Mouse (Mus musculus) kidney, adult 2 months (tissue): ENCODE data around the gene Actr6. TPM values are rescaled to one million over a fixed set of nuclear protein-coding genes. Genes with fewer than 3 reads are reported as not detected.

ENCODE experiments used
- DNase-seq: peaks from one replicate; pipeline ENCODE4 v3.0.0; 2021
- H3K27ac ChIP-seq: fragments of 200-500 bp; 2 replicates; pipeline ENCODE4 v1.5.1; 2012; ENCODE audit warnings: low read depth, low read length, control low read depth, inconsistent platforms; ENCODE audit not compliant: insufficient read depth
- H3K27me3 ChIP-seq: fragments of 200-500 bp; replicated peaks from 2 replicates; pipeline ENCODE4 v1.6.1; 2012; ENCODE audit warnings: mild to moderate bottlenecking, moderate library complexity, low read length, inconsistent platforms; ENCODE audit not compliant: control insufficient read depth, insufficient read depth
- H3K36me3 ChIP-seq: fragments of 200-500 bp; 2 replicates; pipeline ENCODE4 v1.6.1; 2012; ENCODE audit warnings: mild to moderate bottlenecking, moderate library complexity, low read length, inconsistent platforms; ENCODE audit not compliant: control insufficient read depth, insufficient read depth
- H3K4me1 ChIP-seq: fragments of 200-500 bp; 2 replicates; pipeline ENCODE4 v1.6.1; 2011; ENCODE audit warnings: low read length; ENCODE audit not compliant: control insufficient read depth, insufficient read depth
- H3K4me3 ChIP-seq: fragments of 200-500 bp; 2 replicates; pipeline ENCODE4 v1.5.1; 2011; ENCODE audit warnings: mild to moderate bottlenecking, low read depth, low read length, control low read depth; ENCODE audit not compliant: insufficient read depth
- CTCF ChIP-seq: fragments of 200-500 bp; conservative IDR thresholded peaks from 2 replicates; pipeline ENCODE4 v1.5.1; 2011; ENCODE audit warnings: low read depth, mild to moderate bottlenecking, control low read depth, low read length, moderate library complexity, mixed read lengths; ENCODE audit not compliant: insufficient read depth, insufficient read length
- POLR2A ChIP-seq: fragments of 200-500 bp; IDR thresholded peaks from one replicate; pipeline ENCODE4 v1.6.1; 2011; ENCODE audit warnings: low read depth, low read length, control low read depth
- WGBS: fragments of 180-500 bp; shearing (Covaris S2); methylation state at CpG from one replicate; pipeline ENCODE4 v1.1.7; 2018; 5-methylcytosine and 5-hydroxymethylcytosine counted together
- polyA plus RNA-seq: library from polyadenylated mRNA; depleted of rRNA; stranded (reverse); fragments of >200 nt; gene quantifications from 2 replicates; pipeline ENCODE4 v1.2.3, GENCODE M21; 2012; rRNA removed

Actr6 gene
- polyA plus RNA-seq, 1 experiment: 3.0 TPM

DNA sequence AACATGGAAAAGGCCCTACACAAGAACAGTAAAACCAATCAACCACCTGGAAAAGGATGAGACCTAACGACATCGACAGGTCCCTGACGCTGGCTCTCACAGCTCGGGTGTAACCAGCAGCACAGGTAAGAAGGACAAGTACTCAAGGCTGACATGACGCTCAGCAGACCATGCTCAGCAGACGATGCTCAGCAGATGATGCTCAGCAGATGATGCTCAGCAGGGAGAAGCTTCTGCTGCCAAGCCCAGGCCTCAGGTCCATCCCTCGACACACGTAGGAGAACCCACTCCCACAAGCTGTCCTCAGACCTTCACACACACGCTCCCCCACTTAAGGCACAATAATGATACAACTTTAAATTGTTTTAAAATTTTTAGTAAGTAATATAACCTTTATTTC is 66.4 kb downstream of the Actr6 start:
- no peak for TF ChIP-seq POLR2A
- no peak for TF ChIP-seq CTCF
- no peaks in the 10 kb centered on the region for H3K4me1 ChIP-seq
- H3K4me3 ChIP-seq: no peak overlapping the region
- H3K27me3 ChIP-seq: no peaks in the 10 kb centered on the region
- H3K36me3 ChIP-seq: peaks cover 3% of the 10 kb centered on the region
- H3K27ac ChIP-seq: no peak overlapping the region
- DNase-seq: no peak
- 79% methylated on average over 9 of the region's 9 CpGs for WGBS

GRCm38 (mm10) chr10:89664977-89665645 is 67.0 kb downstream of the Actr6 start:
- no peaks in the 10 kb centered on the region for H3K27me3 ChIP-seq
- no peak overlapping the region for H3K4me3 ChIP-seq
- DNase-seq: no peak
- TF ChIP-seq CTCF (no peak), POLR2A (no peak)
- 67% methylated on average over 8 of the region's 8 CpGs for WGBS
- H3K36me3 ChIP-seq: peaks cover 3% of the 10 kb centered on the region
- H3K27ac ChIP-seq: no peak overlapping the region
- no peaks in the 10 kb centered on the region for H3K4me1 ChIP-seq

Other genes with a start within 250 kb of the Actr6 start
- gene Nr1h4, start 198.7 kb downstream of the Actr6 start, polyA plus RNA-seq: 49.6 and 59.2 TPM in 2 replicates
- 0.01 and 0.08 TPM in 2 replicates for gene Slc17a8, start 111.0 kb downstream of the Actr6 start, polyA plus RNA-seq
- 20.9 and 21.3 TPM in 2 replicates for gene Scyl2, start 46.0 kb downstream of the Actr6 start, polyA plus RNA-seq
- 24.3 and 25.9 TPM in 2 replicates for gene Uhrf1bp1l, start 12.7 kb upstream of the Actr6 start, polyA plus RNA-seq
- gene Anks1b, start 141.2 kb upstream of the Actr6 start, polyA plus RNA-seq: 0.69 and 1.3 TPM in 2 replicates